Comparison of ENCODE assay signal across 26 mouse cellular contexts in the genomic region with DNA sequence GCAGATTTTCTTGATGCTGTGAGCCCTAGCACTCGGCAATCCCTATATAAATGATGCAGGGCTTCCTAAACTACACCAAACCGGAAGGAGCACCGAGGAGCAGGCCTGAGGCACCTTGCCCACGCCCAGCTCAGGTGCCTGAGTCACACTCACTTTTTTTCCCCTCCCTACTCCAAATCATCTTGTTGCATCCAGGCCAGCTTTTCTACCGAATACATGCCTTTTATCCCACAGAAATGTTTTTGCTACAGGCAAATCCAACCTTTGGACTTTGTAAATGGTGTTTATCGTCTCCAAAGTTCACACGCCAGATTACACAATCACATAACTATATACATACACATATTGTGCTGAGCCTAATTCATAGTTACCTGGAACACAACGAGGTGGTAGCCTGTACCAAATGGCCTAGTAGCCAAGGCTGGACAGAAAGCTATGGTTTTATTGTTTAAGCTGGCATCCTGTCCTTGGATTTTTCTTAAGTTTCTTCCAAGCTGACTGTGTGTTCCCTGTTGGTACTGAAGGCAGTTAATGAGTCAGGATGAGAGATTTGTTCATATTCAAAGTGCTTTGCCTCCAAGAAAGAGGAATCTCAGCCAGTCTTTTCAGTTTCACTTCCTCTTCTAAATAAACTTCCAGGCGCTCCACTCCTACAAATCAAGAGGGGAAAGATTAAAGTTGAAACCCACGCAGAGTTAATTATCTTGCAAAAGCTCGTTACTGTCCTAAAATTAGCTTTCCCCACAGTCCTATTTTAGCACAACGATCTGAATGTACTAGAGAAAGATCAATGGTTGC. TPM values are rescaled to one million over a fixed set of nuclear protein-coding genes. Genes with fewer than 3 reads are reported as not detected.
DNase-seq lines count a peak whose midpoint lies in the region; ATAC-seq and TF ChIP-seq lines count a peak whose summit lies in the region.
"Had no signal": no experiment of that assay in that cellular context is flagged by ENCODE, and none has a peak within 500 bp of the region (broad histone marks: within the 10 kb centered on the region; RNA-seq: fewer than 3 reads in every experiment).

No protein-coding gene starts in this region.

- TF ChIP-seq EP300 in CH12.LX (IDR thresholded peaks at IDR 0.05; ENCODE audit: low read length), result peak; percentile 66

- peak; percentile 38 for ATAC-seq in granulocyte monocyte progenitor cell, adult 5-6 weeks (replicated peaks; ENCODE audit: poor library complexity, severe bottlenecking)
- ATAC-seq in forebrain, embryonic 14.5 days, result no peak
- ATAC-seq: inflammation-experienced regulatory T-cells, adult 6 months had no signal

- DNase-seq in kidney, adult 2 months, result no peak
- DNase-seq in kidney, postnatal 14 days, result no peak
- DNase-seq in CH12.LX (ENCODE audit: extremely low read depth), result no peak
- no peak for DNase-seq in forebrain, embryonic 14.5 days (ENCODE audit: low spot score)
- no peak for DNase-seq in layer of hippocampus, adult 18-20 months (ENCODE audit: low spot score in 2 of 2)
- DNase-seq: adrenal gland, postnatal 14 days; cerebellum, adult 8-10 months; cerebellum, postnatal 25 days; heart, adult 2 months; heart, postnatal 4 days; kidney, adult 9 months; kidney, postnatal 10 days; lung, postnatal 4 days; midbrain, embryonic 14.5 days; thymus, adult 2 months; thymus, postnatal 36 days had no signal

- no peak overlapping the region for H3K4me2 ChIP-seq in CH12.LX (ENCODE audit: insufficient read depth, low read depth, poor library complexity, severe bottlenecking)
- H3K4me2 ChIP-seq in forebrain, embryonic 14.5 days (ENCODE audit: low read length), result no peak overlapping the region
- H3K4me2 ChIP-seq: embryonic facial prominence, embryonic 15.5 days; forebrain, embryonic 12.5 days; heart, embryonic 12.5 days; hindbrain, embryonic 15.5 days; liver, embryonic 15.5 days had no signal

- no peak for TF ChIP-seq RAD21 in CH12.LX (IDR thresholded peaks at IDR 0.05; ENCODE audit: low read depth, low read length)

- no peak for TF ChIP-seq POLR2A in kidney, adult 2 months (IDR thresholded peaks at IDR 0.05; ENCODE audit: low read depth, low read length)
- no peak for TF ChIP-seq POLR2A in CH12.LX (IDR thresholded peaks at IDR 0.05; ENCODE audit: low read depth, low read length)
- TF ChIP-seq POLR2A in small intestine, adult 2 months (IDR thresholded peaks at IDR 0.05; ENCODE audit: low read depth, low read length), result no peak

- no peaks in the 10 kb centered on the region for H3K27me3 ChIP-seq in kidney, adult 2 months (replicated peaks; ENCODE audit: control insufficient read depth, insufficient read depth, low read length)
- H3K27me3 ChIP-seq in CH12.LX (replicated peaks), result peaks cover 32% of the 10 kb centered on the region
- no peaks in the 10 kb centered on the region for H3K27me3 ChIP-seq in small intestine, adult 2 months (ENCODE audit: control insufficient read depth, insufficient read depth, low read length)
- 0 out of 2 replicates have a peak, but pooled peaks cover 4% of the 10 kb centered on the region for H3K27me3 ChIP-seq in forebrain, embryonic 14.5 days (replicated peaks; ENCODE audit: control insufficient read depth, insufficient read depth, low read length)
- H3K27me3 ChIP-seq: embryonic facial prominence, embryonic 15.5 days; heart, embryonic 12.5 days; hindbrain, embryonic 15.5 days had no signal

- WGBS in kidney, adult 2 months, result 58% methylated on average over 12 of the region's 12 CpGs
- WGBS in small intestine, adult 2 months, result 27% methylated on average over 12 of the region's 12 CpGs
- 78% methylated on average over 12 of the region's 12 CpGs for WGBS in forebrain, embryonic 14.5 days

- in situ Hi-C loops in CH12.LX (cut with MboI; ENCODE audit: low pct_ligation_motif_present, low pct_unique_long_range_greater_than_20kb, low sequenced_read_pairs), result no loop called here

- H3K79me2 ChIP-seq in CH12.LX (replicated peaks; ENCODE audit: control insufficient read depth, extremely low read depth, insufficient read depth, poor library complexity, severe bottlenecking), result no peaks in the 10 kb centered on the region

- H3K27ac ChIP-seq in kidney, adult 2 months (ENCODE audit: insufficient read depth, low read depth, low read length), result peak overlapping the region; percentile 49; the same call in 1 of the 2 replicates
- no peak overlapping the region for H3K27ac ChIP-seq in CH12.LX (ENCODE audit: insufficient read depth, low read depth)
- H3K27ac ChIP-seq in small intestine, adult 2 months (ENCODE audit: insufficient read depth, low read depth, low read length), result peak overlapping the region; percentile 78
- H3K27ac ChIP-seq in forebrain, embryonic 14.5 days (ENCODE audit: low read depth, low read length), result no peak overlapping the region
- H3K27ac ChIP-seq: embryonic facial prominence, embryonic 10.5 days; embryonic facial prominence, embryonic 15.5 days; forebrain, embryonic 12.5 days; heart, adult 2 months; hindbrain, embryonic 15.5 days; layer of hippocampus, adult 2 months; liver, embryonic 15.5 days had no signal

- H3K4me1 ChIP-seq in kidney, adult 2 months (ENCODE audit: control insufficient read depth, insufficient read depth, low read length), result peaks cover 30% of the 10 kb centered on the region; the same call in 1 of the 2 replicates
- H3K4me1 ChIP-seq in CH12.LX (ENCODE audit: control insufficient read depth in 1 of 2, insufficient read depth in 2 of 2), result peaks cover 13 to 22% of the 10 kb centered on the region in 2 experiments
- H3K4me1 ChIP-seq in small intestine, adult 2 months (ENCODE audit: control insufficient read depth, insufficient read depth, insufficient read length, low read length), result peaks cover 25% of the 10 kb centered on the region
- peaks cover 7% of the 10 kb centered on the region; the same call in 1 of the 2 replicates for H3K4me1 ChIP-seq in forebrain, embryonic 14.5 days (ENCODE audit: control insufficient read depth, insufficient read depth, low read length)

- H3K36me3 ChIP-seq in kidney, adult 2 months (ENCODE audit: control insufficient read depth, insufficient read depth, low read length), result no peaks in the 10 kb centered on the region
- no peaks in the 10 kb centered on the region for H3K36me3 ChIP-seq in CH12.LX (replicated peaks in 1 of 2; ENCODE audit: control insufficient read depth in 1 of 2, insufficient read depth in 1 of 2, low read length in 1 of 2)
- no peaks in the 10 kb centered on the region for H3K36me3 ChIP-seq in small intestine, adult 2 months (ENCODE audit: control insufficient read depth, insufficient read depth, low read length)
- H3K36me3 ChIP-seq in forebrain, embryonic 14.5 days (ENCODE audit: control insufficient read depth, insufficient read depth, low read length), result no peaks in the 10 kb centered on the region
- H3K36me3 ChIP-seq: embryonic facial prominence, embryonic 10.5 days; embryonic facial prominence, embryonic 15.5 days; forebrain, embryonic 12.5 days; heart, embryonic 12.5 days; hindbrain, embryonic 15.5 days; liver, embryonic 15.5 days had no signal

- dilution Hi-C loops in CH12.LX (cut with MboI; ENCODE audit: extremely low pct_ligation_motif_present, extremely low pct_unique_long_range_greater_than_20kb, low sequenced_read_pairs), result no loop called here

- H3K9me3 ChIP-seq in CH12.LX (replicated peaks; ENCODE audit: low read length), result peaks cover 3% of the 10 kb centered on the region
- no peaks in the 10 kb centered on the region for H3K9me3 ChIP-seq in forebrain, embryonic 14.5 days (replicated peaks; ENCODE audit: control insufficient read depth, low read length)
- H3K9me3 ChIP-seq: embryonic facial prominence, embryonic 10.5 days; embryonic facial prominence, embryonic 15.5 days; forebrain, embryonic 12.5 days; heart, embryonic 12.5 days; hindbrain, embryonic 15.5 days; liver, embryonic 15.5 days had no signal

- H3K4me3 ChIP-seq in kidney, adult 2 months (ENCODE audit: insufficient read depth, low read depth, low read length), result no peak overlapping the region
- no peak overlapping the region for H3K4me3 ChIP-seq in CH12.LX (replicated peaks in 1 of 3; ENCODE audit: low read depth in 2 of 3, low read length in 2 of 3, poor library complexity in 1 of 3)
- H3K4me3 ChIP-seq in small intestine, adult 2 months (ENCODE audit: low read depth, low read length), result peak overlapping the region; percentile 1; the same call in 1 of the 2 replicates
- H3K4me3 ChIP-seq in forebrain, embryonic 14.5 days (ENCODE audit: low read depth, low read length), result no peak overlapping the region
- H3K4me3 ChIP-seq: embryonic facial prominence, embryonic 10.5 days; embryonic facial prominence, embryonic 15.5 days; forebrain, embryonic 12.5 days; heart, adult 2 months; heart, embryonic 12.5 days; hindbrain, embryonic 15.5 days; layer of hippocampus, adult 2 months; liver, embryonic 15.5 days had no signal

- no peak for TF ChIP-seq CTCF in kidney, adult 2 months (conservative IDR thresholded peaks at IDR 0.05; ENCODE audit: insufficient read depth, insufficient read length, low read depth, low read length)
- TF ChIP-seq CTCF in CH12.LX (conservative IDR thresholded peaks at IDR 0.05 in 1 of 2, IDR thresholded peaks at IDR 0.05 in 1 of 2; ENCODE audit: low read depth in 2 of 2, low read length in 2 of 2), result no peak
- TF ChIP-seq CTCF in small intestine, adult 2 months (IDR thresholded peaks at IDR 0.05; ENCODE audit: extremely low read depth, insufficient read length, insufficient replicate concordance, low read depth, low read length), result no peak

- no peak overlapping the region for H3K9ac ChIP-seq in CH12.LX (ENCODE audit: insufficient read depth, low read depth)
- H3K9ac ChIP-seq in forebrain, embryonic 14.5 days (ENCODE audit: low read length), result no peak overlapping the region
- H3K9ac ChIP-seq: embryonic facial prominence, embryonic 15.5 days; forebrain, embryonic 12.5 days; heart, embryonic 12.5 days; hindbrain, embryonic 15.5 days; liver, embryonic 15.5 days had no signal

TF ChIP-seq in CH12.LX, 34 proteins besides CTCF, POLR2A, EP300 and RAD21:
- TF ChIP-seq SMC3 (IDR thresholded peaks at IDR 0.05; ENCODE audit: low read depth, low read length) (no peak), IRF4 (IDR thresholded peaks at IDR 0.05; ENCODE audit: low read depth, low read length) (peak; percentile 67), PAX5 (IDR thresholded peaks at IDR 0.05; ENCODE audit: low read length) (no peak)
TF ChIP-seq in CH12.LX: peak in this region for 1.

RNA-seq across cellular contexts. Expression of a gene that starts 1.7 kb away (rescaled TPM):
- 33.0 and 36.1 TPM in 2 replicates for polyA plus RNA-seq in kidney, adult 2 months (2012; rRNA removed)
- total RNA-seq in CH12.LX (2012; rRNA removed) (7.7 and 8.1 TPM in 2 replicates), CH12.LX (2014; rRNA removed) (2.2 and 2.7 TPM in 2 replicates)
- polyA plus RNA-seq in CH12.LX (2012; ENCODE audit: insufficient read length, low read depth), result 3.5 and 3.8 TPM in 2 replicates
- total RNA-seq in granulocyte monocyte progenitor cell, adult 5-6 weeks (2014; fragmentation: Nextera tagmentation), result 9.1 TPM in 2 replicates
- 8.9 and 9.3 TPM in 2 replicates for total RNA-seq in granulocyte monocyte progenitor cell, adult 5-6 weeks (2017)
- polyA plus RNA-seq in small intestine, adult 2 months (2012; rRNA removed), result 6.8 and 13.9 TPM in 2 replicates
- 2.8 and 3.5 TPM in 2 replicates for polyA plus RNA-seq in forebrain, embryonic 14.5 days (2014; fragmentation: Nextera tagmentation; extraction: Ambion mirVana)
- total RNA-seq in layer of hippocampus, adult 18-20 months (2021), result 10 to 100 TPM; 17.3 to 19.6 TPM

Comparison
In these comparisons a context has a peak if more than half of its experiments do, and no peak if none do; other contexts are left out.
1. H3K27ac ChIP-seq: peak in kidney, adult 2 months (single experiment) and small intestine, adult 2 months (single experiment); none in CH12.LX (single experiment) and forebrain, embryonic 14.5 days (single experiment).